Mouse (Mus musculus) liver, adult 2 months (tissue): ENCODE measurements around the gene 5730596B20Rik.

Source experiments
- CTCF ChIP-seq: fragments of 200-500 bp; IDR thresholded peaks from 2 replicates; pipeline ENCODE4 v1.5.1; 2011; ENCODE audit warnings: low read depth, low read length, control low read depth
- POLR2A ChIP-seq: fragments of 200-500 bp; IDR thresholded peaks from 2 replicates; pipeline ENCODE4 v1.6.1; 2011; ENCODE audit warnings: low read length, control low read depth; ENCODE audit not compliant: insufficient read depth; ENCODE audit errors: extremely low read depth

DNA sequence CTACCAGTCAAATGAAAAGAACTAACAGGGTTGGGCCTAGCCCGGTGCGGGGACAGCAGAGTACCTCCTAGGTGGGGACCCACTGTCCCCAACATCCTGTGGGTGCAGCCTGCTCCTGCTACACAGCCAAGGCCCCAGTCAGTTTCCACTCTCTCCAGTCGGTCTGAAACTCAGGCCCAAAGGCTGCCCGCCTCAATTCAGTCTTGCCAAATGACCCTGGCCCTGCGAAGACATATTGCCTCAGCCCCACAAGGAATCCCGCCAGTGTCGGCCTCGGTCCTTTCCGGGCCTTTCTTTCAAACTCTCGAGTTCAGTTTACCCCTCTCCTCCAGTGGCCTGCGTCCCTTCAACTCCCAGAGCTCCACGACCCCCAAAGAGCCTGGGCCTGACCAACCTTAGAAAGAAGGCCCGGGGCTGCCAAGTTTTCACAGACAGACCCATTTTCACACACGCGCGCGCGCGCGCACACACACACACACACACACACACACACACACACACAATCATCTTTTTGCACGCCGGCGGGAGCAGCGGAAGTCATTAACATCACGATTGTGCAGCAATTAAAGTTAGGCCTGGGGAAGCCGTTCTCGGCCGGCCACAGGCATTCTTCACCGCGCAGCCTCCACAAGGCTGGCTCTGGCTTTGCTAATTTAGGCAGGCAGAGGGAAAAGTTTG is 22.9 kb downstream of the 5730596B20Rik start:
- no peak for TF ChIP-seq POLR2A
- TF ChIP-seq CTCF = no peak
